Mouse (Mus musculus): Measurements from ENCODE around the gene Hnf1a. TPM values are rescaled to one million over a fixed set of nuclear protein-coding genes. Genes with fewer than 3 reads are reported as not detected.
"Not testable (repeated sequence)": the region's sequence is repeated elsewhere in the genome, so short reads cannot be mapped to it uniquely, and the experiment has no call there.

The Hnf1a gene
- polyA plus RNA-seq, 1 experiment from 2014 or later = 0.10 TPM

- Histone ChIP-seq H3K4me3 (no peak overlapping the region), H3K9me3 (no peaks in the 10 kb centered on the region), H3K4me2 (no peak overlapping the region), H3K36me3 (replicated peaks) (no peaks in the 10 kb centered on the region), H3K9ac (no peak overlapping the region), H3K27me3 (replicated peaks) (no peaks in the 10 kb centered on the region), H3K27ac (no peak overlapping the region), H3K4me1 (no peaks in the 10 kb centered on the region)
- WGBS = 63% methylated on average over 5 of the region's 5 CpGs
- no peak for ATAC-seq (replicated peaks)
These were observed 39.3 kb downstream of the Hnf1a start for GRCm38 (mm10) chr5:114931626-114932025.

GRCm38 (mm10) chr5:114926753-114927152 is 44.1 kb downstream of the Hnf1a start:
- H3K36me3 ChIP-seq (replicated peaks) = no peaks in the 10 kb centered on the region
- no peak for ATAC-seq (replicated peaks)
- H3K9ac ChIP-seq = no peak overlapping the region
- H3K4me2 ChIP-seq = no peak overlapping the region
- H3K27me3 ChIP-seq (replicated peaks) = no peaks in the 10 kb centered on the region
- no peaks in the 10 kb centered on the region for H3K9me3 ChIP-seq
- H3K27ac ChIP-seq = no peak overlapping the region
- no peak overlapping the region for H3K4me3 ChIP-seq
- H3K4me1 ChIP-seq = peaks cover 4% of the 10 kb centered on the region
- WGBS = 50% methylated on average over 9 of the region's 9 CpGs

- no peaks in the 10 kb centered on the region for H3K9me3 ChIP-seq
- no peak overlapping the region for H3K9ac ChIP-seq
- no peak overlapping the region for H3K27ac ChIP-seq
- H3K4me2 ChIP-seq = no peak overlapping the region
- no peak for ATAC-seq (replicated peaks)
- 58% methylated on average over 1 of the region's 1 CpGs for WGBS
- H3K4me1 ChIP-seq = peaks cover 4% of the 10 kb centered on the region
- no peaks in the 10 kb centered on the region for H3K36me3 ChIP-seq (replicated peaks)
- H3K27me3 ChIP-seq (replicated peaks) = no peaks in the 10 kb centered on the region
- no peak overlapping the region for H3K4me3 ChIP-seq
These were observed 44.7 kb downstream of the Hnf1a start for GRCm38 (mm10) chr5:114926153-114926684.

DNA sequence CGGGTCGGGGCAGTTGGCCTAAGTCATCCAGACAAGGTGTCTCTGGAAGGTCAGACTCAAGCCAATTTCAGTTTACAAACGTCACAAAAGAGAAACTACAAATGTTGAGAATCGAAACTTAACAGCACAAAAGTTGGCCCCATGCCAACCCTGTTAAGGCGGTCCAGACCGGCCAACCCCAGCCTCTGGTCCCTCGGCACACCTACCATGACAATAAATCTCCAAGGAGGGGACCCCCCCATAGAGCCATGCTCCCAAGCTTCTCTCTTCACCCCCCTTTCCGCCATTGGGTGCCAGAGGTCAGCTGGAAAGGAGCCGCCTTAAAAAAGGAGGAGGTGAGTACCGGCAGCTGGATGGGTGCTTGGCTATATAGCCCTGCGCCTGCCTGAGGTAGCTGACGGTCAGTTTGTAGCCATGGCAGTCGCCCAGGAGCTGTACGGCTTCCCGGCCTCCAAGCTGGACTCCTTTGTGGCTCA is 47.9 kb downstream of the Hnf1a start, which contains the start of gene Oasl1:
Oasl1 (plus strand) TSS at position 243 of the 476 bp plus-strand sequence.
- Histone ChIP-seq H3K4me1 (peaks cover 4% of the 10 kb centered on the region), H3K27ac (no peak within 1 kb of the TSS), H3K9me3 (no peaks in the 10 kb centered on the region), H3K27me3 (replicated peaks) (no peaks in the 10 kb centered on the region), H3K9ac (no peak within 1 kb of the TSS), H3K4me3 (no peak within 1 kb of the TSS), H3K4me2 (peak within 1 kb of the TSS; percentile 20; the same call in 1 of the 2 replicates), H3K36me3 (replicated peaks) (no peaks in the 10 kb centered on the region)
- no peak for ATAC-seq (replicated peaks)
- 44% methylated on average over 15 of the region's 15 CpGs for WGBS

DNA sequence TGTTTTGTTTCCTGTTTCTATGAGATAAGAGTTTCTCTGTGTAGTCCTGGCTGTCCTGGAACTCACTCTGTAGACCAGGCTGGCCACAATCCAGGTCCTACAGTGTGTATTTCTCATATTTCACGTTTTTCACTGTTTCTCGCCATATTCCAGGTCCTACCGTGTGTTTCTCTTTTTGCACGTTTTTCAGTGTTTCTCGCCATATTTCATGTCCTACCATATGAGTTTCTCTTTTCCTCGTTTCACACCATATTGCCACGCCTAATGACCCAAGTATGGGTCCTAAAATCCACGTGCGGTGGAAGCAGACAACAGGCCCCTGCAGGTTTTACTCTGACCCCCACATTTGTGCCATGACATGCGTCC is 48.5 kb downstream of the Hnf1a start:
- no peak overlapping the region for H3K4me2 ChIP-seq
- 65% methylated on average over 10 of the region's 10 CpGs for WGBS

GRCm38 (mm10) chr5:114921551-114922365 is 49.1 kb downstream of the Hnf1a start:
- H3K27ac ChIP-seq = no peak overlapping the region
- no peaks in the 10 kb centered on the region for H3K9me3 ChIP-seq
- H3K4me2 ChIP-seq = no peak overlapping the region
- H3K9ac ChIP-seq = no peak overlapping the region
- no peak overlapping the region for H3K4me3 ChIP-seq
- no peaks in the 10 kb centered on the region for H3K36me3 ChIP-seq (replicated peaks)
- H3K27me3 ChIP-seq (replicated peaks) = no peaks in the 10 kb centered on the region
- ATAC-seq (replicated peaks) = no peak
- WGBS = 77% methylated on average over 19 of the region's 19 CpGs
- peaks cover 4% of the 10 kb centered on the region for H3K4me1 ChIP-seq

More for the DNA sequence above, 48.5 kb downstream of the Hnf1a start:
- Histone ChIP-seq H3K9me3 (no peaks in the 10 kb centered on the region), H3K9ac (no peak overlapping the region), H3K4me1 (peaks cover 4% of the 10 kb centered on the region), H3K4me3 (no peak overlapping the region), H3K36me3 (replicated peaks) (no peaks in the 10 kb centered on the region), H3K27me3 (replicated peaks) (no peaks in the 10 kb centered on the region), H3K27ac (no peak overlapping the region)
- no peak for ATAC-seq (replicated peaks)

DNA sequence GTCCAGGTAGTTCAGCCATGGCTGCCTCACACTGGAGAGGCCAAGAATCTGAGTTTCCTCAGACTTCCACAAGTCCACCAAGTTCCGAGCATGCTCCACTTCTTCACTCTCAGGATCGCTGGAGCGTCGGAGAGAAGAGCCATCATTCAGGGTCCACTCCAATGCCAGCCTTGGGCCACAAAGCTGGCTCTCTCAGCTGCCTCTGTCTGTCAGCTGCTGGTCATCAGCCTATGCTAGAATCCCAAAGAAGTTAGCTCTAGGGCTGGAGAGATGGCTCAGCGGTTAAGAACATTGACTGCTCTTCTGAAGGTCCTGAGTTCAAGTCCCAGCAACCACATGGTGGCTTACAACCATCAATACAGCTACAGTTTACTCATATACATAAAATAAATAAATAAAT is 53.5 kb downstream of the Hnf1a start:
- H3K27me3 ChIP-seq (replicated peaks); H3K9me3 ChIP-seq; H3K36me3 ChIP-seq (replicated peaks); H3K9ac ChIP-seq; H3K4me1 ChIP-seq; ATAC-seq (replicated peaks); H3K27ac ChIP-seq; H3K4me2 ChIP-seq; H3K4me3 ChIP-seq: not testable (repeated sequence)
- 96% methylated on average over 5 of the region's 5 CpGs for WGBS

DNA sequence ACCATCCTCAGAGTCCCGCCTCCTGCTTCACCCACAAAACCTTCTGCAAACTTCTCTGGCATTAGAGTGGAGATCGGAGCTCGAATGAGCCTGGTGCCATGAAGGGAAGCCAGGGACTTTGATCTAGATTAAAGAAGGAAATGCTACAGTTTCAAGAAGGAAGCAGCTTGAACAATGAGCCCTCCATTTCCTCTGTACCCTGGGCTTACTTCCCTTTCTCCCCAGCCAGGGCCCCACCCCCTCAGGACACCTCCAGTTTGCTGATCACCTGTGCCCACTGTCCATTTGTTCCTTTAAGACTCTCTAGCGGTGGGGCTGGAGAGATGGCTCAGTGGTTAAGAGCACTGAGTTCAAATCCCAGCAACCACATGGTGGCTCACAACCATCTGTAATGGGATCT is 54.1 kb downstream of the Hnf1a start:
- Histone ChIP-seq H3K4me3 (no peak overlapping the region), H3K36me3 (replicated peaks) (no peaks in the 10 kb centered on the region), H3K9ac (no peak overlapping the region), H3K4me2 (no peak overlapping the region), H3K9me3 (no peaks in the 10 kb centered on the region), H3K27me3 (replicated peaks) (no peaks in the 10 kb centered on the region), H3K4me1 (no peaks in the 10 kb centered on the region), H3K27ac (no peak overlapping the region)
- 85% methylated on average over 4 of the region's 4 CpGs for WGBS
- ATAC-seq (replicated peaks) = no peak

- Histone ChIP-seq H3K4me2 (no peak overlapping the region), H3K27ac (no peak overlapping the region), H3K4me3 (no peak overlapping the region), H3K27me3 (replicated peaks) (no peaks in the 10 kb centered on the region), H3K4me1 (no peaks in the 10 kb centered on the region), H3K9ac (no peak overlapping the region), H3K36me3 (replicated peaks) (no peaks in the 10 kb centered on the region), H3K9me3 (no peaks in the 10 kb centered on the region)
- no peak for ATAC-seq (replicated peaks)
- 72% methylated on average over 5 of the region's 5 CpGs for WGBS
These were observed 55.0 kb downstream of the Hnf1a start for GRCm38 (mm10) chr5:114915854-114916253.

GRCm38 (mm10) chr5:114914855-114915254 is 56.0 kb downstream of the Hnf1a start:
- Histone ChIP-seq H3K4me1 (no peaks in the 10 kb centered on the region), H3K9ac (no peak overlapping the region), H3K27ac (no peak overlapping the region), H3K4me3 (no peak overlapping the region), H3K9me3 (no peaks in the 10 kb centered on the region), H3K27me3 (replicated peaks) (no peaks in the 10 kb centered on the region), H3K36me3 (replicated peaks) (no peaks in the 10 kb centered on the region), H3K4me2 (no peak overlapping the region)
- WGBS = 80% methylated on average over 8 of the region's 8 CpGs
- no peak for ATAC-seq (replicated peaks)

DNA sequence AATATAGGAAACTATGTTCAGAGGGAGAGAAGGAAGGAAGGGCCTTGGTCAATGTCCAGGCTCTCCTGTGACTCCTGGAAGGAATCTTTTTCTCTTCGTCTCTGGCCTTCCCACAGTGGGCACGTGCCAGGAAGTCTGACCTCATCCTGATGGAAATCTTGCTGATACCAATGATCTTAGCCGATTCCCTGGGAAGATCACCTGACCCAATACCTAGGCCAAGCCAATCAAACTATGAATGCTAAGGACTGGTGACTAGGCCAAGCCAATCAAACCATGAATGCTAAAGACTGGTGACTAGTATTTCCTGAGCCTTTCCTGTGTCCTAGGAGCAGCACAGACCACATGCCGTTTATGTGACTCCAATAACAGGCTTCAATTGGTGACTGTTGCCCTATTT is 57.2 kb downstream of the Hnf1a start:
- H3K4me2 ChIP-seq = no peak overlapping the region
- 78% methylated on average over 4 of the region's 4 CpGs for WGBS
- no peaks in the 10 kb centered on the region for H3K4me1 ChIP-seq
- H3K36me3 ChIP-seq (replicated peaks) = no peaks in the 10 kb centered on the region
- no peaks in the 10 kb centered on the region for H3K27me3 ChIP-seq (replicated peaks)
- no peaks in the 10 kb centered on the region for H3K9me3 ChIP-seq
- H3K4me3 ChIP-seq = no peak overlapping the region
- no peak overlapping the region for H3K27ac ChIP-seq
- ATAC-seq (replicated peaks) = no peak
- H3K9ac ChIP-seq = no peak overlapping the region

DNA sequence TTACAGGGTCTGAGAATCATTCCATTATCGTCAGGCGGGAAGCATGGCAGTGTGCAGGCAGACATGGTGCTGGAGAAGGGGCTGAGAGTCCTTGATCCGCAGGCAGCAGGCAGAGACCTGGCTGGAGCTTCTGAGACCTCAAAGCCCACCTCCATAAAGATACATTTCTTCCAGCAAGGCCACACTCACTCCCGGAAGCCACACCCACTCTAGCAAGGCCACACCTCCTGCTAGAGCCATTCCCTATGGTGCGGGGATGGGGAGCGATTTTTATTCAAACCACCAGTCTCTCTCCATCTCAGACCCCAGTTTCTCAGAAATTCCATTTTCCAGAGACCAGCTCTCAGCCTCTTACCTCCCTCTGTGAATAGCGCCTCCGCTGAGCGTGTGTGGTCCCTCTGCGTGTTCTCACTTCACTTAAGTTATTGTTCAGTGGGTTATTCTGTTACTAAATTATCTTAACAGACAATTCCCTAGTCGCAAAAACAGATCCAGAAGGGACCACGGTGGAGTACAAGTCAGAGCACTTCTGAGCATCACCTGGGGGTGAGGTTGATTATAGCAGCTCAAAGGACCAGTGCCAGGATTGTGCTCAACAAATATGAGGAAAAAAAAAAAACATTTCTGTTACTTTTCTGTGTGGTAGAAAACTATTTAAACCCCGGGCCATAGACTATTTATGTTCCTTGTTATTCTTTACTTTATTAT is 62.1 kb downstream of the Hnf1a start:
- no peaks in the 10 kb centered on the region for H3K27me3 ChIP-seq (replicated peaks)
- WGBS = 50% methylated on average over 13 of the region's 13 CpGs
- H3K9me3 ChIP-seq = no peaks in the 10 kb centered on the region
- H3K9ac ChIP-seq = no peak overlapping the region
- H3K4me2 ChIP-seq = no peak overlapping the region
- no peaks in the 10 kb centered on the region for H3K4me1 ChIP-seq
- no peaks in the 10 kb centered on the region for H3K36me3 ChIP-seq (replicated peaks)
- H3K4me3 ChIP-seq = no peak overlapping the region
- no peak overlapping the region for H3K27ac ChIP-seq
- ATAC-seq (replicated peaks) = no peak
